ENCODE assay signal across 8 mouse cellular contexts in genomic region chr6:120822937-120823614, GRCm38 (mm10). TPM values are rescaled to one million over a fixed set of nuclear protein-coding genes. Genes with fewer than 3 reads are reported as not detected.
A peak's percentile ranks its signal among the peaks of the same experiment; 100 is the strongest.
DNase-seq lines count a peak whose midpoint lies in the region; ATAC-seq and TF ChIP-seq lines count a peak whose summit lies in the region.

No protein-coding gene starts in this region.

- H3K9ac ChIP-seq in hindbrain, embryonic 15.5 days: 0 out of 2 replicates have a peak overlapping the region, but pooled peaks have one; percentile 3
- H3K9ac ChIP-seq in liver, embryonic 15.5 days: peak overlapping the region; percentile 49; the same call in 1 of the 2 replicates

- ATAC-seq in hindbrain, embryonic 15.5 days (ENCODE audit: low FRiP score, low read depth): peak; percentile 3; the same call in 1 of the 2 replicates
- no peak for ATAC-seq in liver, embryonic 15.5 days (ENCODE audit: insufficient read depth)
- ATAC-seq in granulocyte monocyte progenitor cell, adult 5-6 weeks (replicated peaks; ENCODE audit: poor library complexity, severe bottlenecking): no peak

- H3K9me3 ChIP-seq in hindbrain, embryonic 15.5 days: no peaks in the 10 kb centered on the region
- no peaks in the 10 kb centered on the region for H3K9me3 ChIP-seq in liver, embryonic 15.5 days (replicated peaks)

- peak; percentile 23 for DNase-seq in thymus, postnatal 14 days
- no peak for DNase-seq in thymus, postnatal 0 days (ENCODE audit: low spot score)
- DNase-seq in splenic B cell, adult 2 months (ENCODE audit: low read depth, low spot score): peak; percentile 48
- no peak for DNase-seq in right cerebral cortex, postnatal 4 days

- 0 out of 2 replicates have a peak overlapping the region, but pooled peaks have one; percentile 18 for H3K27ac ChIP-seq in cortical plate, adult 2 months (ENCODE audit: insufficient read depth, low read length)
- H3K27ac ChIP-seq in hindbrain, embryonic 15.5 days (replicated peaks): peak overlapping the region; percentile 66
- H3K27ac ChIP-seq in liver, embryonic 15.5 days (replicated peaks): peak overlapping the region; percentile 98

- H3K4me2 ChIP-seq in hindbrain, embryonic 15.5 days: peak overlapping the region; percentile 75
- H3K4me2 ChIP-seq in liver, embryonic 15.5 days: peak overlapping the region; percentile 74

- H3K36me3 ChIP-seq in hindbrain, embryonic 15.5 days: peaks cover 9% of the 10 kb centered on the region
- H3K36me3 ChIP-seq in liver, embryonic 15.5 days (replicated peaks): peaks cover 23% of the 10 kb centered on the region
- H3K36me3 ChIP-seq in splenic B cell, adult 2 months (ENCODE audit: control insufficient read depth, insufficient read depth, low read length, poor library complexity, severe bottlenecking): peaks cover 5% of the 10 kb centered on the region; the same call in 1 of the 2 replicates

- H3K4me1 ChIP-seq in cortical plate, adult 2 months (ENCODE audit: control insufficient read depth, insufficient read depth, low read length): peaks cover 4% of the 10 kb centered on the region; the same call in 1 of the 2 replicates
- peaks cover 30% of the 10 kb centered on the region for H3K4me1 ChIP-seq in hindbrain, embryonic 15.5 days (replicated peaks)
- H3K4me1 ChIP-seq in liver, embryonic 15.5 days (replicated peaks): peaks cover 35% of the 10 kb centered on the region

- WGBS in hindbrain, embryonic 15.5 days: 54% methylated on average over 10 of the region's 10 CpGs
- 45% methylated on average over 10 of the region's 10 CpGs for WGBS in liver, embryonic 15.5 days (ENCODE audit: insufficient replicate concordance)

- TF ChIP-seq POLR2A in cortical plate, adult 2 months (IDR thresholded peaks at IDR 0.05; ENCODE audit: extremely low read depth, insufficient read depth, low read length): no peak

- H3K27me3 ChIP-seq in hindbrain, embryonic 15.5 days: no peaks in the 10 kb centered on the region
- no peaks in the 10 kb centered on the region for H3K27me3 ChIP-seq in liver, embryonic 15.5 days
- no peaks in the 10 kb centered on the region for H3K27me3 ChIP-seq in splenic B cell, adult 2 months (ENCODE audit: control insufficient read depth, insufficient read depth, low read length, poor library complexity, severe bottlenecking)

- H3K4me3 ChIP-seq in cortical plate, adult 2 months (ENCODE audit: insufficient read depth, low read length): no peak overlapping the region; the same call in 1 of the 2 replicates
- H3K4me3 ChIP-seq in hindbrain, embryonic 15.5 days: peak overlapping the region; percentile 98
- H3K4me3 ChIP-seq in liver, embryonic 15.5 days (replicated peaks): peak overlapping the region; percentile 100

- no peak for TF ChIP-seq CTCF in cortical plate, adult 2 months (IDR thresholded peaks at IDR 0.05; ENCODE audit: extremely low read depth, insufficient read depth, low read length)

RNA-seq across cellular contexts. Expression of gene Atp6v1e1, which starts 0.5 kb away (rescaled TPM):
- 158 and 165 TPM in 2 replicates for polyA plus RNA-seq in thymus, postnatal 0 days (2015; fragmentation: Nextera tagmentation; extraction: Ambion mirVana)
- 596 and 605 TPM in 2 replicates for polyA plus RNA-seq in cortical plate, adult 2 months (2012; rRNA removed)
- 280 and 286 TPM in 2 replicates for polyA plus RNA-seq in hindbrain, embryonic 15.5 days (2015; fragmentation: Nextera tagmentation; extraction: Ambion mirVana)
- polyA plus RNA-seq in liver, embryonic 15.5 days (2015; fragmentation: Nextera tagmentation; extraction: Ambion mirVana): 155 and 157 TPM in 2 replicates
- total RNA-seq in granulocyte monocyte progenitor cell, adult 5-6 weeks (2014; fragmentation: Nextera tagmentation): 118 and 138 TPM in 2 replicates
- total RNA-seq in granulocyte monocyte progenitor cell, adult 5-6 weeks (2017): 128 and 131 TPM in 2 replicates

RNA-seq across cellular contexts. Expression of gene Bcl2l13, which starts 12.9 kb away (rescaled TPM):
- polyA plus RNA-seq in thymus, postnatal 0 days (2015; fragmentation: Nextera tagmentation; extraction: Ambion mirVana): 23.2 and 25.8 TPM in 2 replicates
- 22.6 and 22.7 TPM in 2 replicates for polyA plus RNA-seq in cortical plate, adult 2 months (2012; rRNA removed)
- 28.0 and 29.8 TPM in 2 replicates for polyA plus RNA-seq in hindbrain, embryonic 15.5 days (2015; fragmentation: Nextera tagmentation; extraction: Ambion mirVana)
- polyA plus RNA-seq in liver, embryonic 15.5 days (2015; fragmentation: Nextera tagmentation; extraction: Ambion mirVana): 34.3 and 34.4 TPM in 2 replicates
- total RNA-seq in granulocyte monocyte progenitor cell, adult 5-6 weeks (2014; fragmentation: Nextera tagmentation): 27.9 and 36.8 TPM in 2 replicates
- 18.7 and 27.6 TPM in 2 replicates for total RNA-seq in granulocyte monocyte progenitor cell, adult 5-6 weeks (2017)

RNA-seq across cellular contexts. Expression of gene Slc25a18, which starts 49.7 kb away (rescaled TPM):
- 0.06 TPM in 1 of 2 replicates, not detected in the other for polyA plus RNA-seq in thymus, postnatal 0 days (2015; fragmentation: Nextera tagmentation; extraction: Ambion mirVana)
- 124 and 139 TPM in 2 replicates for polyA plus RNA-seq in cortical plate, adult 2 months (2012; rRNA removed)
- polyA plus RNA-seq in hindbrain, embryonic 15.5 days (2015; fragmentation: Nextera tagmentation; extraction: Ambion mirVana): 19.0 and 22.1 TPM in 2 replicates
- 0.07 and 0.09 TPM in 2 replicates for polyA plus RNA-seq in liver, embryonic 15.5 days (2015; fragmentation: Nextera tagmentation; extraction: Ambion mirVana)
- total RNA-seq in granulocyte monocyte progenitor cell, adult 5-6 weeks (2014; fragmentation: Nextera tagmentation): not detected in 2 replicates
- total RNA-seq in granulocyte monocyte progenitor cell, adult 5-6 weeks (2017): not detected in 2 replicates

Comparison
In these comparisons a context has a peak if more than half of its experiments do, and no peak if none do; other contexts are left out.
1. DNase-seq: peak in thymus, postnatal 14 days (single experiment) and splenic B cell, adult 2 months (single experiment); none in thymus, postnatal 0 days (single experiment) and right cerebral cortex, postnatal 4 days (single experiment).
2. H3K27ac ChIP-seq: peak in every context shown above with its lines; median percentile 98 in liver, embryonic 15.5 days; 66 in hindbrain, embryonic 15.5 days; 18 in cortical plate, adult 2 months.
3. RNA of gene Slc25a18, which starts 49.7 kb away (polyA plus RNA-seq): 124 to 139 TPM in cortical plate, adult 2 months and 19.0 to 22.1 TPM in hindbrain, embryonic 15.5 days; 0.07 to 0.09 TPM in liver, embryonic 15.5 days and 0.06 TPM in thymus, postnatal 0 days; every median in the first group is over 10 times any median in the second.